Mouse (Mus musculus): ENCODE data around the gene Olfr1136. TPM values are rescaled to one million over a fixed set of nuclear protein-coding genes. Genes with fewer than 3 reads are reported as not detected.

Olfr1136 gene
- not detected in 2 replicates for total RNA-seq (2014; rRNA removed)
- polyA plus RNA-seq (2015; fragmentation: Nextera tagmentation; extraction: Ambion mirVana), result not detected in 2 replicates

DNA sequence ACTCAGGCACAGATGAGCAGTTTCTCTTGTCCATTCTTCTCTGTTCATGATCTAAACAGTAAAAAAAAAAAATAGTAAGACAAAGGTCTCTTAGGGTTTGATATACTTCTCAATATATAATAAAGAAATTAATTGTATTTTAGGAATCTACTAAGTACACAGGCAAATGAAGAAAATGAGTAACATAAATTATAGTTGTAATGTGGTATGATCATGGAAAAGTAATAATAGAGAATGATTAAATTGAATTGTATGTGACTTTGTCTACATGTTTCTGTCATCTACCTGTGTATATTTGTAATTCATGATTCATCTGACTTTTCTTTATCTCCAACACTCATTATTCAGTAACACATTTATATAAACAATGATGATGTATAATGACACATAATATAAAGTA is at the start of gene Olfr1136:
Gene Olfr1136 (minus strand): TSS at position 101 of the 400 bp plus-strand sequence.
- no peak for ATAC-seq (ENCODE audit: low FRiP score)
- H3K4me3 ChIP-seq (ENCODE audit: low read depth, low read length), result no peak within 1 kb of the TSS
- no peak within 1 kb of the TSS for H3K27ac ChIP-seq (ENCODE audit: low read depth, low read length)
- no peaks in the 10 kb centered on the region for H3K4me1 ChIP-seq (ENCODE audit: insufficient read depth, low read length)
- H3K9me3 ChIP-seq (ENCODE audit: low read length), result no peaks in the 10 kb centered on the region
- no peaks in the 10 kb centered on the region for H3K36me3 ChIP-seq (ENCODE audit: insufficient read depth, low read length)
- H3K9ac ChIP-seq (replicated peaks; ENCODE audit: low read length, poor library complexity, severe bottlenecking), result no peak within 1 kb of the TSS
- TF ChIP-seq CTCF (IDR thresholded peaks at IDR 0.05), result no peak
- no peaks in the 10 kb centered on the region for H3K27me3 ChIP-seq (ENCODE audit: insufficient read depth, low read length)
- DNase-seq (ENCODE audit: low spot score), result no peak
- no peak within 1 kb of the TSS for H3K4me2 ChIP-seq (ENCODE audit: low read depth, low read length, poor library complexity, severe bottlenecking)

DNA sequence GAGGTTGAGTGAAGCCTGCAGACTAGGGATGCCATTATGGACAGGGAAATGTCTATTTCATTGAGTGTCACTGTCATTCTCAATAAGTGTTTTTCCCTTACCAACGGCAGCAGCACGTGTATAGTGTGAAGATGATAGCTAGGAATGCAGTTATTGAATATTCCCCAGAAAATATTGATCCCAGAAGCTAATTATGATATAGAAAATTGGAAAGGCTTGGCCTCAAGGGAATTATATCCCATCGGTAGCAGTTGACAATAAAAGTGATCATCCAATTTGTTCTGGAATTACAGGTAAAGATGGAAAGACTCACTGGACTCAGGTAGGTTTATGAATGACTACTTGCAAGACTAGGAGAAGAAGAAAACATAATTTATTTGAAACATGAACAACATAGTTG is 49.7 kb upstream of the Olfr1136 start, which contains the start of gene Olfr1140:
Gene Olfr1140 (plus strand): TSS at position 301 of the 400 bp plus-strand sequence.
- Histone ChIP-seq H3K4me3 (ENCODE audit: low read depth, low read length) (no peak within 1 kb of the TSS), H3K9me3 (ENCODE audit: low read length) (no peaks in the 10 kb centered on the region), H3K27me3 (ENCODE audit: insufficient read depth, low read length) (no peaks in the 10 kb centered on the region), H3K9ac (replicated peaks; ENCODE audit: low read length, poor library complexity, severe bottlenecking) (no peak within 1 kb of the TSS), H3K36me3 (ENCODE audit: insufficient read depth, low read length) (no peaks in the 10 kb centered on the region), H3K27ac (ENCODE audit: low read depth, low read length) (no peak within 1 kb of the TSS), H3K4me2 (ENCODE audit: low read depth, low read length, poor library complexity, severe bottlenecking) (no peak within 1 kb of the TSS), H3K4me1 (ENCODE audit: insufficient read depth, low read length) (no peaks in the 10 kb centered on the region)
- DNase-seq (ENCODE audit: low spot score) (no peak), ATAC-seq (ENCODE audit: low FRiP score) (no peak)
- no peak for TF ChIP-seq CTCF (IDR thresholded peaks at IDR 0.05)
- 74% methylated on average over 3 of the region's 3 CpGs for WGBS

DNA sequence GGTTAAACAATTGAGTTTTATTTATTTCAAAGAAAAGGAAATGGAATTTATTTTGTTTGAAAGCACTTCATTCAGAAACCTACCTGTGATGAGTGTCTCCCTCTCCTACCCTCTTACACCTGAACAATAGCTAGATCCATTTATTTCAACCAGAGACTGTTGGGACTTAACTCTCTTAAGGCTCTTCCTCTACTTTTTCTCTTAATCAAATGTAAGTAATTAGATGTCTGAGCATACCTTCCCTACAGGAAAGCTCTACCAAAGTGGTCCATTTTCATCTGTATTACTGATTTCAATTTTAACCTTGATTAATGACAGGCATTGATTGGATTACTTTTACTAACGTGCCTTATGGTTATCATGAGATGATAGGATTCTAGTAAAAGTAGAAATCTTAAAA is 46.1 kb upstream of the Olfr1136 start, which contains the start of gene Olfr1138:
Gene Olfr1138 (minus strand): TSS at position 101 of the 400 bp plus-strand sequence.
- no peak within 1 kb of the TSS for H3K9ac ChIP-seq (replicated peaks; ENCODE audit: low read length, poor library complexity, severe bottlenecking)
- DNase-seq (ENCODE audit: low spot score) (no peak), ATAC-seq (ENCODE audit: low FRiP score) (no peak)
- WGBS, result 71% methylated on average over 1 of the region's 1 CpGs
- no peak within 1 kb of the TSS for H3K27ac ChIP-seq (ENCODE audit: low read depth, low read length)
- H3K9me3 ChIP-seq (ENCODE audit: low read length), result no peaks in the 10 kb centered on the region
- H3K4me3 ChIP-seq (ENCODE audit: low read depth, low read length), result no peak within 1 kb of the TSS
- no peak within 1 kb of the TSS for H3K4me2 ChIP-seq (ENCODE audit: low read depth, low read length, poor library complexity, severe bottlenecking)
- H3K36me3 ChIP-seq (ENCODE audit: insufficient read depth, low read length), result no peaks in the 10 kb centered on the region
- no peak for TF ChIP-seq CTCF (IDR thresholded peaks at IDR 0.05)
- H3K27me3 ChIP-seq (ENCODE audit: insufficient read depth, low read length), result no peaks in the 10 kb centered on the region
- H3K4me1 ChIP-seq (ENCODE audit: insufficient read depth, low read length), result no peaks in the 10 kb centered on the region

DNA sequence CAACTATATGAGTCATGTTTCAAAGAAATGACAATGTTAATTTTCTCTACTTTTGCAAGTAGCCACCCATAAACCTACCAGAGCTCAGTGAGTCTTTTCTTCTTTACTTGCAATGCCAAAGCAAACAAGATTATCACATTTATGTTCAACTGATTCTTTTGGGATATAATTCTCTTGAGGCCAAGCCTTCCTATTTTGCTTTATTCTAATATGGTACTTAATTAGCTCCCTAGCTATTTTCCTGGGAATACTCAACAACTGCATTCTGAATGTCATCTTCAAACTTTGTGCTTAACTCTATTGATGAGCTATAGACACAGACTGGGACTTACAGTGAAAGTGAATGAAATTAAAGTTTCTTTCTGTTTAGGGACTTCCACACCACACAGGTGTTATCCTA is 19.3 kb upstream of the Olfr1136 start, which contains the start of gene Olfr1137:
Gene Olfr1137 (minus strand): TSS at position 101 of the 400 bp plus-strand sequence.
- Histone ChIP-seq H3K4me3 (ENCODE audit: low read depth, low read length) (no peak within 1 kb of the TSS), H3K9me3 (ENCODE audit: low read length) (no peaks in the 10 kb centered on the region), H3K9ac (replicated peaks; ENCODE audit: low read length, poor library complexity, severe bottlenecking) (no peak within 1 kb of the TSS), H3K27me3 (ENCODE audit: insufficient read depth, low read length) (no peaks in the 10 kb centered on the region), H3K27ac (ENCODE audit: low read depth, low read length) (no peak within 1 kb of the TSS), H3K36me3 (ENCODE audit: insufficient read depth, low read length) (no peaks in the 10 kb centered on the region), H3K4me1 (ENCODE audit: insufficient read depth, low read length) (no peaks in the 10 kb centered on the region), H3K4me2 (ENCODE audit: low read depth, low read length, poor library complexity, severe bottlenecking) (no peak within 1 kb of the TSS)
- ATAC-seq (ENCODE audit: low FRiP score) (no peak), DNase-seq (ENCODE audit: low spot score) (no peak)
- no peak for TF ChIP-seq CTCF (IDR thresholded peaks at IDR 0.05)

DNA sequence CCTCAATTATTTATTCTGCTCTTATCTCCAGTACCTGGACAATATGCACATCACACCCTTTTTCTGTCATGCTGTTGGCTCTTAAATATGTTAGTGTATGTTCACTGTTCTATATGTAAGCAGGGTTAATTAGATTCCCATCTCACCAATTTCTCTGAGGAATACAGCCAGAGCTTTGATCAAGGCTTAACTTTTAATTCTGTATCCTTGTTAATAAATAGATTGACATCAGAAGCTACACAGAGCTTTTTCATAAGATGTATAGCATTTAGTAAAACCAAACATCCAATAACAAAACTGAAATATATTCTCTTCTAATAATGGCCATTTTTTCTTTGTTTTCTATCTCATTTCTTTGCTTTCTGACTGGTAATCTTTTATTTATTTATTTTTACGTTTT is 20.2 kb downstream of the Olfr1136 start, which contains the start of gene Olfr1135:
Gene Olfr1135 (minus strand): TSS at position 101 of the 400 bp plus-strand sequence.
- TF ChIP-seq CTCF (IDR thresholded peaks at IDR 0.05), result no peak
- H3K27ac ChIP-seq (ENCODE audit: low read depth, low read length), result no peak within 1 kb of the TSS
- H3K4me1 ChIP-seq (ENCODE audit: insufficient read depth, low read length), result no peaks in the 10 kb centered on the region
- H3K4me2 ChIP-seq (ENCODE audit: low read depth, low read length, poor library complexity, severe bottlenecking), result no peak within 1 kb of the TSS
- no peak within 1 kb of the TSS for H3K4me3 ChIP-seq (ENCODE audit: low read depth, low read length)
- no peaks in the 10 kb centered on the region for H3K36me3 ChIP-seq (ENCODE audit: insufficient read depth, low read length)
- 14% methylated on average over 1 of the region's 1 CpGs for WGBS
- no peak for ATAC-seq (ENCODE audit: low FRiP score)
- DNase-seq (ENCODE audit: low spot score), result no peak
- H3K9ac ChIP-seq (replicated peaks; ENCODE audit: low read length, poor library complexity, severe bottlenecking), result no peak within 1 kb of the TSS
- no peaks in the 10 kb centered on the region for H3K9me3 ChIP-seq (ENCODE audit: low read length)
- no peaks in the 10 kb centered on the region for H3K27me3 ChIP-seq (ENCODE audit: insufficient read depth, low read length)

DNA sequence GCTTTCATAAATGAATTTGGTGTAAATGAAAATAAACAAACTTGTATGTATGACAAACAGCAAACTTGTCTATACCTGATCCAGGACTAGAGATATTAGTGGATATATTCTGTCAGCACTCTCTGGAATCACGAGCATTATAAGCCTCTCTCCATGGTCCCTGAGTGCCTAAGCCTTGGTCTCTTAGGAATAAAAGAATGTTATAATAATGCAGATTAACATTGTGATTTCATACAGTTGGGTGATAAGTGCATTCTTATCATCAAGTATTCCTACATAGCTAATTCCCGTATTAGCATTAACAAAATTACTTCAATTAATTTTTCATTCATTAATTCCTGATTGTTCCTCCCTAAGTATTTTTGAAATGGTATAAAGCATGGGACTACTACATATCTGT is 35.4 kb downstream of the Olfr1136 start, which contains the start of gene Olfr1134:
Gene Olfr1134 (minus strand): TSS at position 101 of the 400 bp plus-strand sequence.
- no peaks in the 10 kb centered on the region for H3K36me3 ChIP-seq (ENCODE audit: insufficient read depth, low read length)
- H3K27ac ChIP-seq (ENCODE audit: low read depth, low read length), result no peak within 1 kb of the TSS
- ATAC-seq (ENCODE audit: low FRiP score) (no peak), DNase-seq (ENCODE audit: low spot score) (no peak)
- no peak within 1 kb of the TSS for H3K4me2 ChIP-seq (ENCODE audit: low read depth, low read length, poor library complexity, severe bottlenecking)
- no peaks in the 10 kb centered on the region for H3K9me3 ChIP-seq (ENCODE audit: low read length)
- H3K4me3 ChIP-seq (ENCODE audit: low read depth, low read length), result no peak within 1 kb of the TSS
- no peak for TF ChIP-seq CTCF (IDR thresholded peaks at IDR 0.05)
- 73% methylated on average over 2 of the region's 2 CpGs for WGBS
- no peaks in the 10 kb centered on the region for H3K27me3 ChIP-seq (ENCODE audit: insufficient read depth, low read length)
- no peak within 1 kb of the TSS for H3K9ac ChIP-seq (replicated peaks; ENCODE audit: low read length, poor library complexity, severe bottlenecking)
- H3K4me1 ChIP-seq (ENCODE audit: insufficient read depth, low read length), result no peaks in the 10 kb centered on the region
